11 mouse cellular contexts compared by ENCODE assay signal in the genomic region with DNA sequence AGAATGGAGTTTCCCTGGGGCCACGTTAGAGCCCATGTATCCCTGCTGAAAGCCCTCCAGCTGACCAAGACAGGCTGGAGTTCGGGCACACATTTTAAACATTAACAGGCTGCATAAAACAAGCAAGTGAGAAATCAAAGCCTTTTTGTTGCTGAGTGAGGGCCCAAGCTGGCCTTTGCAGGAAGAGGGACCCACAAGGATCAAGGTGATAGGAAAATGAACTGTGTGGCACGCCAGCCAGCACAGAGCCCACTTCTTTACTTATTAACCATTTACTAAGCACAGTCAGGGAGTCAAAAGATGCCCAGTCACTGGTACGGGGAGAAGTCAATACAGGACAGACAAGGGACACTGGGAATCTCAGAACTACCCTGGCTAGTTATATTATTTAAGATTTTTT.
DNase-seq lines count a peak whose midpoint lies in the region; ATAC-seq lines count a peak whose summit lies in the region.
"Had no signal": no experiment of that assay in that cellular context is flagged by ENCODE, and none has a peak within 500 bp of the region (broad histone marks: within the 10 kb centered on the region; RNA-seq: fewer than 3 reads in every experiment).

No protein-coding gene starts in this region.

- peaks cover 13% of the 10 kb centered on the region for H3K4me1 ChIP-seq in neural tube, embryonic 11.5 days (ENCODE audit: control insufficient read depth, insufficient read depth, low read length)
- H3K4me1 ChIP-seq in neural tube, embryonic 15.5 days, result peaks cover 46% of the 10 kb centered on the region
- H3K4me1 ChIP-seq in limb, embryonic 11.5 days (ENCODE audit: control insufficient read depth, insufficient read depth, low read length), result peaks cover 22% of the 10 kb centered on the region
- H3K4me1 ChIP-seq in stomach, embryonic 16.5 days (ENCODE audit: control insufficient read depth, insufficient read depth, low read length), result peaks cover 14% of the 10 kb centered on the region

- H3K27ac ChIP-seq in neural tube, embryonic 11.5 days (ENCODE audit: low read depth, low read length), result 0 out of 2 replicates have a peak overlapping the region, but pooled peaks have one; percentile 49
- no peak overlapping the region for H3K27ac ChIP-seq in neural tube, embryonic 15.5 days (replicated peaks)
- 0 out of 2 replicates have a peak overlapping the region, but pooled peaks have one; percentile 0 for H3K27ac ChIP-seq in limb, embryonic 11.5 days (replicated peaks; ENCODE audit: low read depth, low read length)
- peak overlapping the region; percentile 60 for H3K27ac ChIP-seq in stomach, embryonic 16.5 days (ENCODE audit: low read length)
- H3K27ac ChIP-seq: embryonic facial prominence, embryonic 12.5 days; macrophage had no signal

- no peak overlapping the region for H3K9ac ChIP-seq in neural tube, embryonic 11.5 days (ENCODE audit: low read length)
- no peak overlapping the region for H3K9ac ChIP-seq in neural tube, embryonic 15.5 days (replicated peaks)
- H3K9ac ChIP-seq in limb, embryonic 11.5 days (ENCODE audit: low read length), result no peak overlapping the region
- H3K9ac ChIP-seq in stomach, embryonic 16.5 days (ENCODE audit: low read length), result no peak overlapping the region
- H3K9ac ChIP-seq: embryonic facial prominence, embryonic 12.5 days had no signal

- H3K27me3 ChIP-seq in neural tube, embryonic 11.5 days (ENCODE audit: control insufficient read depth, insufficient read depth, low read length), result no peaks in the 10 kb centered on the region
- no peaks in the 10 kb centered on the region for H3K27me3 ChIP-seq in neural tube, embryonic 15.5 days (replicated peaks)
- no peaks in the 10 kb centered on the region for H3K27me3 ChIP-seq in limb, embryonic 11.5 days (ENCODE audit: control insufficient read depth, insufficient read depth, low read length)
- no peaks in the 10 kb centered on the region for H3K27me3 ChIP-seq in stomach, embryonic 16.5 days (ENCODE audit: control insufficient read depth, insufficient read depth, low read length)
- H3K27me3 ChIP-seq: embryonic facial prominence, embryonic 12.5 days had no signal

- no peak for DNase-seq in neural tube, embryonic 11.5 days (ENCODE audit: low spot score)
- DNase-seq in kidney, adult 18-20 months, result peak; percentile 40
- no peak for DNase-seq in limb, embryonic 11.5 days (ENCODE audit: low spot score)
- DNase-seq in cerebellum, postnatal 4 days (ENCODE audit: low spot score in 2 of 2), result no peak
- DNase-seq in embryo, embryonic 9.5 days (ENCODE audit: extremely low spot score), result no peak
- DNase-seq: cerebellum, adult 11 months; heart, postnatal 4 days had no signal

- no peaks in the 10 kb centered on the region for H3K9me3 ChIP-seq in neural tube, embryonic 11.5 days (ENCODE audit: control insufficient read depth, low read length)
- no peaks in the 10 kb centered on the region for H3K9me3 ChIP-seq in neural tube, embryonic 15.5 days (replicated peaks)
- H3K9me3 ChIP-seq in limb, embryonic 11.5 days (ENCODE audit: control insufficient read depth, low read length), result no peaks in the 10 kb centered on the region
- H3K9me3 ChIP-seq in stomach, embryonic 16.5 days (replicated peaks; ENCODE audit: control insufficient read depth, low read length), result no peaks in the 10 kb centered on the region
- H3K9me3 ChIP-seq: embryonic facial prominence, embryonic 12.5 days had no signal

- no peak for ATAC-seq in neural tube, embryonic 11.5 days (ENCODE audit: insufficient read depth, low FRiP score, low TSS enrichment)
- ATAC-seq in neural tube, embryonic 15.5 days (ENCODE audit: low FRiP score), result no peak
- ATAC-seq in limb, embryonic 11.5 days (ENCODE audit: insufficient number of reproducible peaks, low FRiP score, low TSS enrichment, low read depth), result no peak
- ATAC-seq in stomach, embryonic 16.5 days (ENCODE audit: insufficient read depth, low FRiP score), result no peak

- no peak overlapping the region for H3K4me3 ChIP-seq in neural tube, embryonic 11.5 days (ENCODE audit: low read depth, low read length)
- no peak overlapping the region for H3K4me3 ChIP-seq in neural tube, embryonic 15.5 days (replicated peaks)
- no peak overlapping the region for H3K4me3 ChIP-seq in limb, embryonic 11.5 days (ENCODE audit: low read depth, low read length)
- no peak overlapping the region for H3K4me3 ChIP-seq in stomach, embryonic 16.5 days (replicated peaks; ENCODE audit: low read length)
- H3K4me3 ChIP-seq: embryonic facial prominence, embryonic 12.5 days had no signal

- 18% methylated on average over 4 of the region's 4 CpGs for WGBS in neural tube, embryonic 11.5 days
- 18% methylated on average over 4 of the region's 4 CpGs for WGBS in neural tube, embryonic 15.5 days
- WGBS in limb, embryonic 11.5 days, result 18% methylated on average over 4 of the region's 4 CpGs
- 40% methylated on average over 4 of the region's 4 CpGs for WGBS in stomach, embryonic 16.5 days

- H3K36me3 ChIP-seq in neural tube, embryonic 11.5 days (ENCODE audit: control insufficient read depth, insufficient read depth, low read length), result no peaks in the 10 kb centered on the region
- H3K36me3 ChIP-seq in neural tube, embryonic 15.5 days, result no peaks in the 10 kb centered on the region
- H3K36me3 ChIP-seq in limb, embryonic 11.5 days (ENCODE audit: control insufficient read depth, insufficient read depth, low read length), result no peaks in the 10 kb centered on the region
- H3K36me3 ChIP-seq in stomach, embryonic 16.5 days (ENCODE audit: control insufficient read depth, insufficient read depth, low read length), result no peaks in the 10 kb centered on the region
- H3K36me3 ChIP-seq: embryonic facial prominence, embryonic 12.5 days had no signal

- no peak overlapping the region for H3K4me2 ChIP-seq in neural tube, embryonic 11.5 days (ENCODE audit: low read depth)
- no peak overlapping the region for H3K4me2 ChIP-seq in neural tube, embryonic 15.5 days
- no peak overlapping the region for H3K4me2 ChIP-seq in limb, embryonic 11.5 days (ENCODE audit: low read depth, severe bottlenecking)
- H3K4me2 ChIP-seq in stomach, embryonic 16.5 days (ENCODE audit: low read depth, low read length), result no peak overlapping the region
- H3K4me2 ChIP-seq: embryonic facial prominence, embryonic 12.5 days had no signal
